Mouse (Mus musculus) adrenal gland (tissue): Measurements from ENCODE around the gene Dazap2.

ENCODE experiments used
- intact Hi-C: fragments of 180-260 bp; cut with DNase I; formaldehyde crosslinking; loops from one replicate; pipeline ENCODE4 v1.15.1; 2025
- microRNA-seq, 2 experiments: library from miRNA; unstranded; fragments of <30 nt; microRNA quantifications; one replicate each; pipeline ENCODE4; 2019

The Dazap2 gene

GRCm38 (mm10) chr15:100670004-100670403 lies 54.9 kb downstream of the Dazap2 start:
- intact Hi-C loops, result loop anchor here (5.0 kb wide), 1 partner anchor 38 kb away; no protein-coding TSS in a partner anchor

Small RNAs within 50 kb of the gene (microRNA-seq; reads per million reads assigned to microRNA genes)
- 0 reads per million in 2 experiments for gene Mir6961
